Mouse (Mus musculus) left cerebral cortex, postnatal 25 days (tissue): ENCODE measurements at regions not wholly inside any gene's neighbourhood (a gene's known extent, or its start where the extent isn't known, plus 50 kb on each side); places are given as distances from the start of the nearest gene placed in this dataset.

Experiments used
- DNase-seq, 2 experiments: peaks; one replicate each; pipeline ENCODE4 v3.0.0; 2022; ENCODE audit warnings: low spot score in 2 of 2, mixed read lengths in 1 of 2
- intact Hi-C: fragments of 180-260 bp; cut with DNase I; formaldehyde crosslinking; loops from one replicate; pipeline ENCODE4 v1.15.1; 2025

DNA sequence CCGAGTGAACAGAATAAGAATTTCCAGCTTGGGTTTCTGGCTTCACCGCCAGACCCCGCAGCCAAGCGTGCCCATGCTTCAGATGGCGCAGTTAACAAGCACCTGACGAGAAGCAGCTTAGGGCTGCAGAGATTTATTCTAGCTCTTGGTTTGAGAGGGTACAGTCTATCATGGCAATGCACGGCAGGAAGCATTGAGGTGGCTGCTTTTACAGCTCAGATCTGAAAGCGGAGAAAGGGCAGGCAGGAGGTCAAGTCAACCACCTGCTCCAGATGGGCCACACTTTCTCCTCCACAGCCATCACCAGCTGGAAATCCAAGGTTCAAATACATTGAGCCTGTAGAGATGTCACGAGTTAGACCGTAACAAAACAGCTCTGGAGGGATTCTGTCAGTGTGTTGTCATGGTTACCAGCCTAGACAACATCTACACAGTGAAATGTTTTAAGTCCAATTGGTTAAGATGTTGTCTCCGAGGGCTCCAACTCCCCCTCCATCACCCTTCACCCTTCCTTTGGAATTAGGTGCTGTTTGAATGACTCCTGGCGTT, 126.0 kb downstream of the Gm11011 start:
- intact Hi-C loops, result no loop called here
- no peak for DNase-seq

DNA sequence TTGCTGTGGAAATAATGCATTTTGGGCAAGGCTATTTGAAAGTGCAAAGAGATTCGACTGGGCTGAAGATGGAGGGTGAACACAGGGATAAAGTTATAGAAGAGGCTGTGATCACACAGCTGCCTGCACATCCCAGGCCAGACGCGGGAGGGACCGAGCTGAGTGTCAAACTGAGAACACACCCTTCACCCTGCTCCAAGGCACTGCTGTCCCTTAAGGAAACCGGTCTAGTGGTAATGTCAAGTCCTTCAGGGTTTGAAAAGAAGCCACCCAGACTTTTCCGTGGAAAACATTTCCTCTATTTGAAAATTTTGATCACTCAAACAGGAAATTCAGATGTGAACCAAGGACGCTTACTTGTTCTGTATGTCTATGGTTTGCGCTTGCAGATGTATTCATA, 134.6 kb downstream of the Gm11011 start:
- intact Hi-C loops, result no loop called here
- DNase-seq, result no peak

DNA sequence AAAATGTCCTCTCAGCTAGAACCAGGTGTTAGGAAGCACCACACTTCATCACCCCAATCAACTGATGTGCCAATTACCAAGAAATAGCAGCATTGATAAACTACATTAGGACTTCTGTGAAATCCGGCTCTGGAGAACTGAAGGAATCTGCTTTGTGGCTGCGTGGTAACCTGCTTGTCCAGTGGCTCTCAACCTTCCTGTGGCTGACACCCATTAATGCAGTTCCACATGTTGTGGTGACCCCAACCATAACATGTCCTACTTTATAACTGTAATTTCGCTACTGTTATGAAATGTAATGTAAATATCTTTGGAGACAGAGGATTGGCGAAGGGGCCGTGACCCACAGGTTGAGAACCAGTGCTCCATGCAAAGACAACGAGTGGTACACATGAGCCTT, 136.7 kb downstream of the Gm11011 start:
- no peak for DNase-seq
- intact Hi-C loops, result no loop called here

DNA sequence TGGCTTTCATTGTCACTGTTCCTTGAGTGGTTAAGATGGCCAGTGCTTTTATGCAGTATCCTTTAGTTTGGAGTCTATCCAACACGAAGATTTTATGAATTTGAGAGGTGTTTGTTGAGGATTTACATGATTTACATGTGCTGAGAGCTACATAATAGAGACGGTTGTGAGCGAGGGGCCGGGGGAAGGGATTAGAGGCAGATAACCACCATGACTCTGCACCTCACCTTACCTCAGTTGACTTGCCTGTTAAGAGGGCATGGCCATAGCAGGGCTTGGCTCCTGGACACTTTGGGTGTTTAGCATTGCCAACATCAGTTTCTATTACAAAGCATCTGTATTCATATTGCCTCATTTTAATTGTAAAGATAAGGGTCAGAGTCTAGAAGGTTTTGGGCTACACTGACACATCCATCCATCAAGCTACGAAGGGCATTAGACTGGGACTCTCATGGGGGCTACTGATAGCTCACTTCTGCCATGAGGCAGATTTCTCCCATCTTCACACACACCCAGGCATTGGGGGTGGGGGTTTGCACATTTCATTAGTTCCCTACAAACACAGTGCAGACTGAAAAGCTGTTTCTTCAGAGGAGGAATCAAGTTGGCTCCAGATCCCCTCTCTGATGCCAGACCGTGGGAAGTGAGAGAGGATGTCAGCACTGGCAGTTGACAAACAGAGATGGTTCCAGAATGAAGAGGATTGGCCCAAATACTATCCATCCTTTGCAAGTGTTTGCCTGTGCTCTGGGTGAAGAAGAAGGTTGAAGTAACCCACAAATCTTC, 139.9 kb downstream of the Gm11011 start:
- intact Hi-C loops, result no loop called here
- DNase-seq, result peak; percentile 29 to 75

DNA sequence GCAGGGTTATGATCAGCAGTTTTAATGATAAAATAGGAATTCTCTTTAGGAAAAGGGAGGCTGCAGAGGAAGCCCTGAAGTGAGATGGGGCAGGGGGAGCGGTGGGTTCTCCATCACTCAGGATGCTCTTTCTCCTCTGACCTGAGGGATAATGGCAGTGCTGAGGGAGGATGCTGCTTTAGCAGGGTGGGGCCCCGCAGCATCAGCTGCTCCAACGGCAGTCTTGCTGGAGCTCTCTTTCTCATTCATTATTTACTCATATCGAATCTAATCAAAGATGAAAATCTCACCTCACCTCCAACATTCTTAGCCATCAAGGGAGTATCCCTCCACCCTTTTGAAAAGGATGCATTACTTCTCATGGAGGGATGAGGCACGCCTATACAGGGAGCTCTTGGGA, 141.7 kb downstream of the Gm11011 start:
- no peak for DNase-seq
- intact Hi-C loops, result no loop called here

DNA sequence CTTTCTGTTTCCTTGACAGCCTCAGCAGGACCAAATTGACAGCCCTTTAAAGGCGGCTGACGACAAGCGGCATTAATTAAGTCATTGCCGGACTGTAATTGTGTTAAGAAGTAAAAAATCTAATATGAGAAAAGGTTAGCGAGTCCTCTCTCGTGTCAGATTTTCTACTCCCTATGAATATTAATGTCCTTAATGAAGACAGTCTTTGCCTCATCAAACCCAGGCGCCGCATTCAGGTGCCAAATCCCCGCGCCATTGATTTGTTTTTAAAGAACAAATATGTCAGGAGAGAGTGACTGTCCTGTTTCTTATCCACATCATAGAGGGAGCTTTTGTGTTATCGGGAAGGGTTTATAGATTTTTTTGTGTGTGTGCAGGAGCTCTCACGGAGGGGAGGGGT, 142.2 kb downstream of the Gm11011 start:
- intact Hi-C loops, result no loop called here
- DNase-seq, result no peak

DNA sequence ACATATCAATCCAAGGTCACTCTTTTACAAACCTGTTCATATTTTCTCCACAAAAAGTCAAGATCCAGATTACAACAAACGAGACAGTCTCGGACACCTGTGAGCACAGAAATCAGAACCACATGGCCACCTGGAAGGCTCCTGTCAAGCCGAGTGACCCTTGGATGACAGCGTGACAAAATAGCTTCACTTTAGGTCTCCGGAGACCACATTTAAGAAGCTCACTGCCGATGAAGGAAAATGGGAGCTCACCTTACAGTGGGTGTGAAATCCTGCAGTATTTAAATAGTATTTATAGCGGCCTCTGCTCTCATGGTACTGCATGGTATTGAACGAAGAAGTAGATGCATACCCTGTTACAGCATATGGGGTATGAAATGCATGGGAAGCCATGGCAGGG, 144.3 kb downstream of the Gm11011 start:
- intact Hi-C loops, result no loop called here

DNA sequence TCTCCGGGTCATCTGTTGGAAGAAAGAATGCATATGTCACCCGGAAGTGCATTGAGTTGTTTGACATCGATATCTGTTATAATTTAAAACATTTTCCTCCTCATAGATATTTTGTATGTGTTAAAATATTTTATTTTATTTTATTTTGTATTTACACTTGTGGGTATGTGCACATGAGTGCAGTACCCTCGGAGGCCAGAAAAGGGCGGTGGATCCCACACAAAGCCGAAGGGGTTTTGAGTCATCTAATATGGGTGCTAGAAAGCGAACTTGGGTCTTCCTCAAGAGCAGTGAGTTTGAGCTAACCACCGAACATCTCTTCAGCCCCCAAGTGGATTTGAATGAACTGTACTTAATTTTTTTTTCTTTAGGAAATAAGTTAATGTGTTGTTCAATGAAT, 156.0 kb downstream of the Gm11011 start:
- DNase-seq, result no peak
- intact Hi-C loops, result no loop called here

More for the DNA sequence above, 144.3 kb downstream of the Gm11011 start:
- DNase-seq, result no peak

DNA sequence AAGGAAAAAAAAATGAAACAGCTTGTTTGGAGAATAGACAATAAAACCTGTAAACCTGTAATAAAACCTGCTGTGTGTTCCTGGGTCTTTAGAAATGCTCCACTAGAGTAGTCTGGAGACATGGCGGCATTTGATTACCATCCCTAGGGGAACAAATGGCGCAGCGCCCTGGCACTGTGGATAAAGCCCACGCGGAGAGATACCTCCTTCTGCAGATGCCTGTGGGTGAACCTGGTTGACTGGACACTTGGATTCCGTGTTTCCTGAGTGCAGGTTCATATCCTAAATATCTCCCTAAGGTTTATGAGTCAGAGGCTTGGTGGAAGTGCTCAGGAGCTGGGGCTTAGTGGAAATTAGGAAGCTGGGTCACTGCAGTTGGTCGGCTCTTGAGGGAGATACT, 158.1 kb downstream of the Gm11011 start:
- intact Hi-C loops, result no loop called here
- DNase-seq, result no peak

DNA sequence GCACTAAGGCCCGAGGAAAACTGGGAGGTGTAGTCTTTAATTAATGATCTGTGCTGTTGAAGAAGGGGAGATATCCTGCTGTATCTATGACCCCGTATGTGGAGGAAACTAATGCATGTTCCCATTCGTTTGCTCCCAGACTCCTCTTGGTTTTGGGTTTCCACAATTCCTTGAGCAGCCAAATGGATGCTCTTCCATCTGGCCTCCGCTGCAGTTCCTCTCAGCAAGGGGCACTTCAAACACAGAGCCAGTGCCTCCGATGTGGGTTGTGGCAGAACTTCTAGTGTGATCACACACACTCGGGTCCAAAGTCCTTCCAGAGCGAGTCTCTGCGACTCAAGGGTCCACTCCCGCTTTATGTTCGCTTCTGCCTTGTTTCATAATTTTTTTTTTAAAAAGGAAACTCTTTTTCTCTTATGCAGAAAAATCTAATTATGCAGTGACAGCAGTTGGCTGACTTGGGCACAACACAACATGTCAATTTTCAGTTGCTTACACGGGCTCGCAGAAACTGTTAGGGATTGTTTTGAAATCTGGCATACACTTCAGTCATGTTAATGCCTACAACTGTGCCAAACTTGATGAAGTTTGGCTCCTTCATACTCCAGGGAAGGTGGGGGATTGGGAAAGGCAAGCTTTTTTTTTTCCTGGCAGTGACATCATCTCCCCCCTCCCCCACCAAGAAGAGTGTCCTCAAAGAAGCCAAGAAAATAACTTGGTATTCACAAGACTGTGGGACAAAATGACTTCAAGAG, 163.2 kb downstream of the Gm11011 start:
- peak in 1 of 2 experiments; percentile 33 for DNase-seq
- intact Hi-C loops, result no loop called here

DNA sequence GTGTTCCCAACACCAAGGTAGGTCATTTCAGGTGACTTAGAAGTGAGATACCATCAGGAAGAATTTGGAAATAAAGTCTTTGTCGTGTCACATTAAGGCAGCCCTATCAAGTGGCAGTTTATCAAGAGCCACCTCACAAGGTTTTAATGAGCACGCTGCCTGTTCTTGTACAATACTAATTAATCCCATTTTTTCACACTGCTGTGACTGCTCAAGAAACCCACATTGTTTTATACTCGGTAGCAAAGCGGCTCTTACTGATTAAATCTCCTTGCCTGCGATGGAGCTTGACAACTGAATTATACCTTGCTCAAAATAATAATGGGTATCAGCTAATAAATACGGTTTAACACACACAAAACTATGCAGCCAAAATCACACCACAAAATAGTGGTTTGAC, 175.2 kb downstream of the Gm11011 start:
- DNase-seq, result no peak
- intact Hi-C loops, result no loop called here

DNA sequence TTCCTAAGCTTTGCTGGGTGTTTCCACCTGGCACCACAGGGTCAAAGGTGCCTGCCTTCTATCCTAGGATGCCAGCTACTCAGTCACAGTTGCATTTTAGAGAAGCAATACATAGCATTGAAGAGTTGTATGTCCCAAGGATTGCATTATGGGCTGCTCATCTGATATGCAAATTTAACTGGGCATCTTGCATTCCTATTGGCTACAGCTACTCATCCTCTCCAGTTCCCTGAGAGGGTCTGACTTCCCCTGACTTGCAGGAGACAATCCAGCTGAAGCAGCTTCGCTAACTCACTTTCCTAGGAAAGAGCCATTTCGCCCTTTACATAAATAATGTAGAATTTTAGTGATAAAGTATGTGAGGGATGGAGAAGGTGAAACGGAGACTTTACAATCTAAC, 177.5 kb downstream of the Gm11011 start:
- intact Hi-C loops, result no loop called here
- no peak for DNase-seq

DNA sequence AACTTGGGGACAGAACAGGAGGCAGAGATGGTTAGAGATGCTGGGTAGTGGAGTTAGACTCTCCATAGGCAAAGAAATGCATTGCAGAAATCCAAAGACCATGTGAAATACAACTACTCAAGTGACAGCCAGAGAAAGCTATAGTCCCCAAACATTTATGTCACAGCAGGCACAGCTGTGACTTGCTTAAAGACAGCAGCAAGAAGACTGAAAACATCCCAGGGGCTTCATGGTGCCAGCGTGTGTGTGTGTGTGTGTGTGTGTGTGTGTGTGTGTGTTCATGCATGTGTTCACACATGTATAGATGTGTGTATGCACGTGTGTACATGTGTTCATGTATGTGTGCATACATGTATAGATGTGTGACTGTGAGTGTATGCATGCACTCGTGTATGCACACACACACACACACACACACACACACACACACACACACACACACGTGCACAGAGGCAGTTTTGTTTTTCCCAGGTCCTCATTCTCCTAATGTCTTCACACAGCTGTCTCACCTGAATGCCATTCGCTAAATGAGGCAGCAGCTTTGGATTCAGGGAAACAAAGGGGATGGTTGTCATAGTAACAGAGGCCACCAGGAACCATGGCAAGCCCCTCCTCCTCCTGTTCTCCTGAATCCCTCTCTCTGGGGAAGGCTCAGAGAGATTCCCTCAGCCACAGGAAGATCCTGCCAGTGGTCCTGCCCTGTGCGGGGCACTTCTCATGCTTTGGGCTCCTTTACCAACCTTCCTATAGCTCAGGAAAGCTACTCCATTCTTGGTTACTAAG, 182.4 kb downstream of the Gm11011 start:
- peak; percentile 5 to 13 for DNase-seq
- intact Hi-C loops, result no loop called here

DNA sequence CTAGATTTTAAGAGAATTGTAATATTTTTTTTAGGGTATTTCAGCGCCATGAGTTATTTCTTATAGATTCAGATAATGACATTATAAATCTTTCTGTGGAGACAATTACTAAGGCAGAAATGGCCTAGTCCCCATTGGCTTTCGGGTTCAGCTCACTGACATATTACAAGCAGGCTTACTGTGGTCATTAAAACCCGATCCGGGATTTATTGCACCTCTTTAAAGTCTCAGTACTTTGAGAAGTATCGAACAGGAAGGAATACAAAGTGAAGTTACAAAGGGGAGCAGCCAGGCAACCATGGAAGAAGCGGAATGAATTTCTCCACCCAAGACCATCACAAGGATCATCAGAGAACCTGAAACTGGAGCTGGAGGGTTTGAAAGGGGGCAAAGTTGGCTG, 189.8 kb downstream of the Gm11011 start:
- no peak for DNase-seq
- intact Hi-C loops, result no loop called here

DNA sequence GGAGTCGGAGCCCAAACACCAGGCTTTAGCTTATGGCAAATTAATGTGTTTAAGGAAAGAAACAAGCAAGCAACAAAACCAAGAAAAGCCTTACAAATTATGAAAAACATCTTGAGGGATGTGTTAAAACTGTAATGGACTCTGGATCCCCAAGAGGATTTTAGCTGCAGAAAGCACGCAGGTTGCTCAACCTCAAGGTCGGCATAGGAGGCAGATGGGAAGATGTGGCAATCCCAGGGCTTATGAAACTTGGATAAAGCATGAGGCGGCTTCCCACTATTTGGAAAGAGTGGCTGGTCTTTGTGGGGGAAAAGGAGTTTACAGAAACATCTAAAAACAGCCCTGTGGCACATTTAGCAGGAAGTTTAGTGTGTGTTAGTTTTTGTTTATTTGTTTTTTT, 190.5 kb downstream of the Gm11011 start:
- no peak for DNase-seq
- intact Hi-C loops, result no loop called here

DNA sequence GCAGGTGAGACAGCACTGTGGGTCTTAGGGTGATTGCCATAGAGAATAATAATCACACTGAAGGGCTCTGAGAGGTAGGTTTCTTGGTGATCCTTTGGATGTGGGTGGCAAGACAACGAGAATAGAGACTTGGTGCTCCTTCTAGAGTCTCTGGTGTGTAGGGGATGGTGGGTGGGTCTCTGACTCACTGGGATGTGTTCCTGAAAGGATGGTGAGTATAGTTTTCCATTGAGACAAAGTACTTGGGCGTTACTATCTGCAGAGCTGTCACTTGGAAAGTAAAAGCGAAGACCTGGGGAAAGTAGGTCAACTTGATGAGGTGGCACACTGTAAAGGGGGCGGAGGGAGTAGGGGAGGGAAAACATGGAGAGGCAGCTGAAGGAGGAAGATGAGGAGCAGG, 191.3 kb downstream of the Gm11011 start:
- intact Hi-C loops, result no loop called here
- DNase-seq, result peak in 1 of 2 experiments; percentile 66

DNA sequence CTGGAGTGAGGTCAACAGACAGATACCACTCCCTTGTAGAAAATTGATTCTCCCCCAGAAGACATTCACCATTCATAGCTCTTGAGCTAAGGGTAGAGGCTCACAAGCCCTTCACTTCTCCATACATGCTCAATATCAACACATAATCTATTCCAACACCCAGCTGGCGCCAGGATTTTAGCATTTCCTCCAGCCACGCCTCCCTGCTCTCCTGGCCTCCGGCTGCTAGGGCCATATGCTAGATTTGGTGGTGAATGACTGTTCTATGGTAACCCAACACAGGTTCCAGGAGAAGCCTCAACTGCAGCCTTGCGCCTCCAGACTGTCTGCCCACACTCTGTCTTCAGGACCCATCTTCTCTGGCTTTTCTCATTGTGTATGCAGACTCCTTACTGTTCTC, 197.9 kb downstream of the Gm11011 start:
- DNase-seq, result peak in 1 of 2 experiments; percentile 39

DNA sequence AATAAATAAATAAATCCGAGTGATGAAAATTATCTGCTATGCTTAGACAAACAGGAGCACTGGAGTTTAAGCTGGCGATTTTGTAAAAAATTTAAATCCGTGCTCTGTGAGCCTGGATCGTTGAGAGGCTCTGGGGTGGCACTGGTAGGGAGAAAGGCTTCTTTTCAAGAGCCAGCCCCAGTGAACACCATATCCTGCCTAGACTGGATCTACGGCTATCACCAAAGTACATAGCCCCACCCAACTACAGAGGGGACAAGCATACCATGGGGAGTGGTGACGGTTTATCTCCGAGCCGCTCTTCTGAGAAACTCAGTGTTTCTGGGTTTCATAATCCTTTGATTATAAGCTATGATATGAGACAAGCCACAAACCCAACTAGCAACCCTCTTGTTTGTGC, 199.0 kb downstream of the Gm11011 start:
- no peak for DNase-seq
- intact Hi-C loops, result no loop called here

More for the DNA sequence above, 197.9 kb downstream of the Gm11011 start:
- intact Hi-C loops, result no loop called here

DNA sequence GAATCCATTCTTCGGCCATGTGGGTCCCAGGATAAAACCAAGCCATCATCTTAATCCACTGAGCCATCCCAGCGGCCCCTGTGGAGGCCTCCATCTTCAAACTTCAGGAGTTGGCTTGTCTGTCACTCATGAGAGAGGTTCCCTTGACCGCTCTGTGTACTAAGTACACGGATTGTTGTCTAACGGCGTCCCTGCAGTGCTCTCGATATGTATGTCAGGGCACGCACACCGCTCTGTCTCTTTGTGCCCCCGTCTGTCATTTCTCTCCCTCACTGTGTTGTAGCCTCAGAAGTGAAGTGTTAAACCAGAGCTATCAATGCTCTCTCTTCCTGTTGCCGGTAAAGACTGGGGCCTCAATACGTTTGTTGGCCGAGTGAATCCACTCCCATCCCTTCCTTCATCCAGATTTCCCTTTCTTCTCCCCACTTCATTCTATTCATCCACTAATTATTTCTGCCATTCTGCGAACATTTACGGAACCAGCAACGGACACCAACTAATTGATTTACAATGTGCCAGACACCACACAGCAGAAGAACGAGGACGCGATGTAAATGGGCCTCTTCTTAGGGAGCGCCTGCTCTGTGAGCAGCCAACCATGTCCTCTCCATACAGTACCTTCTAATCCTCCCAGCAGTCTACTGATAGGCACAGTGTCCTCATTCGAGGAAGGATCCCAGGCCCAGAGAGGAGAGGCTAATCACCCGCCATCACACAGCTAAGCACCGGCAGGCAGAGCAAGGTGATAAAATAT, 199.6 kb downstream of the Gm11011 start:
- no peak for DNase-seq
- intact Hi-C loops, result no loop called here

DNA sequence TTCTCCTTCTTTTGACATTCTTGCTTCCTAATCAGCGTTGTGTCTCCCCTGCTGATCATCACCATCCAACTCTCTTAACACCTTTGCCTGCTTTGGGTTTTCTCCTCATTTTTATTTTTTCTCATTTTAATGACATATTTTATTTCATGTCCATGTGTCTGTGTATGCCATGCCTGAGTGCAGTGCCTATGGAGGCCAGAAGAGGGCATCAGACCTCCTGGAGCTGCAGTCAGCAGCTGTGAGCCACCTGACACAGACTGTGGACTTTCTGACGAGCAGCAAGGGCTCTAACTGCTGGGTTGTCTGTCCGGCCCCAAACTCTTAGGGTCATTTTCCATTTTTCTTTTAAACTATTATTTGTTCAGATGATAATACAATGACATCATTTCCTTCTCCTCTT, 203.8 kb downstream of the Gm11011 start:
- intact Hi-C loops, result no loop called here
- no peak for DNase-seq
